7 mouse cellular contexts compared by ENCODE assay signal in genomic region chr15:78401921-78402320, GRCm38 (mm10). TPM values are rescaled to one million over a fixed set of nuclear protein-coding genes. Genes with fewer than 3 reads are reported as not detected.
A peak's percentile ranks its signal among the peaks of the same experiment; 100 is the strongest.
DNase-seq lines count a peak whose midpoint lies in the region; ATAC-seq and TF ChIP-seq lines count a peak whose summit lies in the region.

No protein-coding gene starts in this region.

- no peak for TF ChIP-seq CTCF in kidney, adult 2 months (conservative IDR thresholded peaks at IDR 0.05; ENCODE audit: insufficient read depth, insufficient read length, low read depth, low read length)

- peak; percentile 39 for DNase-seq in urinary bladder, postnatal 25 days (ENCODE audit: low spot score)
- DNase-seq in urinary bladder, postnatal 10 days (ENCODE audit: low spot score), result no peak
- peak; percentile 88 for DNase-seq in kidney, adult 2 months
- no peak for DNase-seq in liver, embryonic 13.5 days
- DNase-seq in skeletal muscle tissue, adult 2 months (ENCODE audit: low read depth, low spot score), result peak; percentile 84
- no peak for DNase-seq in spleen, adult 12 weeks (ENCODE audit: low spot score)

- no peak overlapping the region for H3K4me3 ChIP-seq in embryonic facial prominence, embryonic 13.5 days
- no peak overlapping the region for H3K4me3 ChIP-seq in kidney, adult 2 months (ENCODE audit: insufficient read depth, low read depth, low read length)
- H3K4me3 ChIP-seq in liver, embryonic 13.5 days (replicated peaks), result no peak overlapping the region

- peaks cover 38% of the 10 kb centered on the region for H3K4me1 ChIP-seq in embryonic facial prominence, embryonic 13.5 days
- H3K4me1 ChIP-seq in kidney, adult 2 months (ENCODE audit: control insufficient read depth, insufficient read depth, low read length), result peaks cover 30% of the 10 kb centered on the region
- peaks cover 58% of the 10 kb centered on the region for H3K4me1 ChIP-seq in liver, embryonic 13.5 days (replicated peaks)

- no peaks in the 10 kb centered on the region for H3K27me3 ChIP-seq in embryonic facial prominence, embryonic 13.5 days
- no peaks in the 10 kb centered on the region for H3K27me3 ChIP-seq in kidney, adult 2 months (replicated peaks; ENCODE audit: control insufficient read depth, insufficient read depth, low read length)
- H3K27me3 ChIP-seq in liver, embryonic 13.5 days, result no peaks in the 10 kb centered on the region

- TF ChIP-seq POLR2A in kidney, adult 2 months (IDR thresholded peaks at IDR 0.05; ENCODE audit: low read depth, low read length), result no peak

- peak overlapping the region; percentile 46; the same call in 1 of the 2 replicates for H3K9ac ChIP-seq in embryonic facial prominence, embryonic 13.5 days
- peak overlapping the region; percentile 95 for H3K9ac ChIP-seq in liver, embryonic 13.5 days

- ATAC-seq in embryonic facial prominence, embryonic 13.5 days (ENCODE audit: insufficient number of reproducible peaks, insufficient read depth, low FRiP score, low TSS enrichment, low read depth), result no peak
- ATAC-seq in liver, embryonic 13.5 days (ENCODE audit: low read depth), result no peak

- H3K4me2 ChIP-seq in embryonic facial prominence, embryonic 13.5 days, result no peak overlapping the region
- H3K4me2 ChIP-seq in liver, embryonic 13.5 days, result peak overlapping the region; percentile 94

- 70% methylated on average over 4 of the region's 4 CpGs for WGBS in embryonic facial prominence, embryonic 13.5 days
- 31% methylated on average over 4 of the region's 4 CpGs for WGBS in kidney, adult 2 months
- 63% methylated on average over 4 of the region's 4 CpGs for whole genome bisulfite sequencing in liver, embryonic 13.5 days (ENCODE audit: insufficient replicate concordance)

- no peaks in the 10 kb centered on the region for H3K9me3 ChIP-seq in embryonic facial prominence, embryonic 13.5 days
- H3K9me3 ChIP-seq in liver, embryonic 13.5 days (replicated peaks), result no peaks in the 10 kb centered on the region

- H3K27ac ChIP-seq in embryonic facial prominence, embryonic 13.5 days, result peak overlapping the region; percentile 48; the same call in 1 of the 2 replicates
- H3K27ac ChIP-seq in kidney, adult 2 months (ENCODE audit: insufficient read depth, low read depth, low read length), result no peak overlapping the region
- peak overlapping the region; percentile 100 for H3K27ac ChIP-seq in liver, embryonic 13.5 days

- 0 out of 2 replicates have a peak, but pooled peaks cover 2% of the 10 kb centered on the region for H3K36me3 ChIP-seq in embryonic facial prominence, embryonic 13.5 days
- no peaks in the 10 kb centered on the region for H3K36me3 ChIP-seq in kidney, adult 2 months (ENCODE audit: control insufficient read depth, insufficient read depth, low read length)
- peaks cover 6% of the 10 kb centered on the region for H3K36me3 ChIP-seq in liver, embryonic 13.5 days

RNA-seq across cellular contexts. Expression of gene Tst, which starts 3.8 kb away (rescaled TPM):
- polyA plus RNA-seq in embryonic facial prominence, embryonic 13.5 days (2015; fragmentation: Nextera tagmentation; extraction: Ambion mirVana), result 22.6 and 25.9 TPM in 2 replicates
- 151 and 161 TPM in 2 replicates for polyA plus RNA-seq in kidney, adult 2 months (2012; rRNA removed)
- 105 and 109 TPM in 2 replicates for polyA plus RNA-seq in liver, embryonic 13.5 days (2015; fragmentation: Nextera tagmentation; extraction: Ambion mirVana)

RNA-seq across cellular contexts. Expression of gene Mpst, which starts 4.3 kb away (rescaled TPM):
- polyA plus RNA-seq in embryonic facial prominence, embryonic 13.5 days (2015; fragmentation: Nextera tagmentation; extraction: Ambion mirVana), result 2.6 and 2.8 TPM in 2 replicates
- 270 and 419 TPM in 2 replicates for polyA plus RNA-seq in kidney, adult 2 months (2012; rRNA removed)
- 3.8 and 4.2 TPM in 2 replicates for polyA plus RNA-seq in liver, embryonic 13.5 days (2015; fragmentation: Nextera tagmentation; extraction: Ambion mirVana)

RNA-seq across cellular contexts. Expression of gene Tex33, which starts 6.2 kb away (rescaled TPM):
- not detected in 2 replicates for polyA plus RNA-seq in embryonic facial prominence, embryonic 13.5 days (2015; fragmentation: Nextera tagmentation; extraction: Ambion mirVana)
- 0.41 and 0.48 TPM in 2 replicates for polyA plus RNA-seq in kidney, adult 2 months (2012; rRNA removed)
- polyA plus RNA-seq in liver, embryonic 13.5 days (2015; fragmentation: Nextera tagmentation; extraction: Ambion mirVana), result not detected in 2 replicates

RNA-seq across cellular contexts. Expression of gene Kctd17, which starts 26.4 kb away (rescaled TPM):
- polyA plus RNA-seq in embryonic facial prominence, embryonic 13.5 days (2015; fragmentation: Nextera tagmentation; extraction: Ambion mirVana), result 49.5 and 50.6 TPM in 2 replicates
- 163 and 184 TPM in 2 replicates for polyA plus RNA-seq in kidney, adult 2 months (2012; rRNA removed)
- 4.7 and 5.1 TPM in 2 replicates for polyA plus RNA-seq in liver, embryonic 13.5 days (2015; fragmentation: Nextera tagmentation; extraction: Ambion mirVana)

Comparison
In these comparisons a context has a peak if more than half of its experiments do, and no peak if none do; other contexts are left out.
1. DNase-seq: peak in urinary bladder, postnatal 25 days (single experiment), kidney, adult 2 months (single experiment) and skeletal muscle tissue, adult 2 months (single experiment); none in urinary bladder, postnatal 10 days (single experiment), liver, embryonic 13.5 days (single experiment) and spleen, adult 12 weeks (single experiment).
2. RNA of gene Mpst, which starts 4.3 kb away (polyA plus RNA-seq): 270 to 419 TPM in kidney, adult 2 months; 3.8 to 4.2 TPM in liver, embryonic 13.5 days and 2.6 to 2.8 TPM in embryonic facial prominence, embryonic 13.5 days; every median in the first group is over 10 times any median in the second.